Mouse (Mus musculus) embryo, embryonic 11 days (tissue): ENCODE data around the gene Skp2.

Experiments
- DNase-seq: peaks from one replicate; pipeline ENCODE4 v3.0.0-alpha.2; 2015

Skp2 gene

DNA sequence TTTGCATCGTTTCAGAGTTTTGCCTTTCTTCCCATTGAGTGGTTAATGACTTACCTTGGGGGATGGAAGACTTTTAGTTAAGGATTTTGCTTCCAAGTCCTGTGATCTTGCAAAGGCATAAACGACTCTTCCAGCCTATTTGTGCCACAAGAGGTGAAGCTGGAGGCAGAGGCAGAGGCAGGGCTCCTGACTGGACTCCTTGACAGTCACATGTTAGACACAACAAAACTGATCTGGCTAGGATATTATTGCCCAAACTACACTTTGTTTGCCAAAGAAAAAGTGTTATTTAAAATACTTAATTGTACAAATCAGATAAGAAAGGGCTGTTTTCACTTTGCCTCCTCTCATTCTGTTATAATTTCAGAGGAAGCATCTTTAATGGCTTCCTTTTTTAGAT, 81.1 kb downstream of the Skp2 start:
- no peak for DNase-seq

DNA sequence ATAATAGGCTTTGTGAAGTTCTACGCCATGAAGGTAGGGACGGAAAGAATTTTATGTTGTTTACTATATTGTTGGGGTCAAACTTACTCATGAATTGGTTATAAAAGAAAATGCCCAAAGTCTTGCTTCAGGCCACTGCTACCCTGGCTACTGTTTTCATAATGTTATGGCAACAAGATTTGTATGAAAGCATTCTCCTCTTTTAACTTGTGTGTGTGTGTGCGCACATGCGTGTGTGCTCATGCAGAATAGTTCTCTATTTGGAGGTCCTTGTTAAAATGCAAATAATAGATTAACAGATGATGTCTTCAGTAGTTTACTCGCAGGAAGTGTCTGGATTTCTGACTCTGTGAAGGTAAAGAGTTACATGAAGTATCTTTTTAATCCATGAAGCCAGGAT, 81.5 kb downstream of the Skp2 start:
- no peak for DNase-seq

DNA sequence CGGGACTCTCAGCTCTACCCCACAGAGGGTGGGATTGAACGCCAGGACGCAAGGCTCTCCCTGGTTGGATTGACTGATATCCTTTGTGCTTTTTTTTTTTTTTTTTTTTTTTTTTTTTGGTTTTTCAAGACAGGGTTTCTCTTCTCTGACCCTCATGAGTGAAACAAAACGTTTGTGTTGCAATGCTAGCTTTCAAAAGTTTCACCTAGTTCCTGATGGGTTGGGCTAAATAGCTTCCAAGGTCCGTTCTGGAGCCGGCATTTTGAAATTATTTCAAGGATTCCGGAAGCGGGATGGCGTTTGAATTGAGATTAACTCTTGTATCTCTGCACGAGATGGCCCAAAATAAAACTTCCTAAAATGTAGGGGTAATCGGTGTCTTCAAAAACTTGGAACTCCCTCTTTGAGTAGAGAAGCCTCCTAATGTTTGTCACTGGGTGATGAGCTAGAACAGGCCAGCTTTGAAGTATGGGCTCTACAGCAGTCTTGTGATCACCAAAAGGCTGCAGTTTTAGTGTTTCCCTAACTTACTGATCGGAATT, 82.1 kb downstream of the Skp2 start:
- DNase-seq = no peak

- DNase-seq = no peak
These were observed 82.6 kb downstream of the Skp2 start for GRCm38 (mm10) chr15:9072630-9073029.

DNA sequence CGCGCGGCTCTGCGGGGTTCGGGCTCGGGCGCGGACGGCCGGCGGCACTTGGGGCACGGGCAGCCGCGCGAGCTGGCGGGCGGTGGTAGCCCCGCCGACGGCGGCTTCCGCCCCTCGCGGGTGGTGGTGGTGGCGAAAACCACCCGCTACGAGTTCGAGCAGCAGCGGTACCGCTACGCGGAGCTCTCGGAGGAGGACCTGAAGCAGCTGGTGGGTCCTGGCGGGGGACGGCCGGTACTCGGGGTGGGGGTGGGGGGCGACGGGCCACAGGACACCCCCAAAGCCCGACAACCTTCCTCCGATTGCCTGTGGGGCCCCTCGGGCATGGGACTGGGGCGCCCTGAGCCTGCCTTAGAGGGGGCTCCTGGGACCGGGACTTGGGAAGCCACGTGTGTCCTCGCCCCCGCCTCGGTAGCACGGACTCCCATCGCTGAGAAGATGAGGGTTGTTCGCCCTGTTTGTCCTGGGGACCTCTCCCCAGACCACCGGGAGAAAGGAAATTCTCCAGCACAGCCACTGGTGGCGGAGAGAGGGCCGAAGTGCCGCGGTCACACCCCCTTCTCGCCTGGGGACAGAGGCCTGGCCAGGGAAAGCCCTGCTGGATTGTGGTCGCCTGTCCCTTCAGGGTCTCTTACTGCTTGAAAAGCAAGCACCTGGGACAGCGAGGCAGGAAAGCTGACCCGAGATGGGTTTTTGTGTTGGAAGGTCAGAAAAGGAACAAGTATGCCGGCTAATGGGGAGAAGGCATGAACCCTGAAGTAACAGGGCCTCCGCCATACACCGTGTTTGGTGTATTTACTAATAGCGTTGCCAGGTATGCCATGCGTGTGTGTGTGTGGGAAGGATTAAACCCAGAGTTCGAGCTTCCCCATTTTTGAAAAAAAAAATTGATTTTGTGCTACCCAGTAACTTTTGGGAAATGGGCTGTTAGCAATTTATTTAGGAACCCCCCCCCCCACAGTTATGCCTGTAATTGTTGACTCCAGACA, 83.4 kb downstream of the Skp2 start:
- DNase-seq = peak; percentile 66

DNA sequence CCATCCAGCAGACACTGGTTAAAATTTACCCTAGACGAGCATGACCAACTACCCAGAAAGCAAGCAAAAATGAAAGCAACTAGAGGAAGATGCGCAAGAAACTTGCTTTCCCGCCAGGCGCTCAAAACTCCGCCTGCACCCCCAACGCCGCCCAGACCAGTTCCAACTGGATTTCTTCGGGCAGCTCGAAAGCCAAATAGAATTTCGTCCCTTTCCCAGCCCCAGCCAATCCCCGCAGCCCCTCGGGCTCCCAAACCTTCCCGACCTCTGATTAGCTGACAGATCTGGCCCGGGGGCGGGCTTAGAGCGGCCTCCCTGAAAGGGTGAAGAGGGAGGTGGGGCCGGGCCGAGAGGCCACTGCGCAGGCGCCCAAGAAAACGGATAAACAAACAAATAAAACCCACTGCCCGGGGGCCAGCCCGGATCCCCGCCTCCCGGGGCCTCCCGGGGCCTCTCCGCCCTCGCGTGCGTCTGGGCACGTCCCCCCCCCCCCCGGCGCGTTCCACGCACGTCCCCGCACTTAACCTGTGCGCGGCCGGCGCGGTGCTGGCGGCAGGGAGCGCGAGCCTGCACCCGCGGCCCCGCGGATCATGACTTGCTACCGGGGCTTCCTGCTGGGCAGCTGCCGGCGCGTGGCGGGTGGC, 84.2 kb downstream of the Skp2 start, which contains the start of gene Nadk2:
Nadk2 (plus strand) TSS at position 349 of the 644 bp plus-strand sequence.
- DNase-seq = peak; percentile 99

- DNase-seq = no peak
These were observed 84.9 kb downstream of the Skp2 start for GRCm38 (mm10) chr15:9070353-9070752.

DNA sequence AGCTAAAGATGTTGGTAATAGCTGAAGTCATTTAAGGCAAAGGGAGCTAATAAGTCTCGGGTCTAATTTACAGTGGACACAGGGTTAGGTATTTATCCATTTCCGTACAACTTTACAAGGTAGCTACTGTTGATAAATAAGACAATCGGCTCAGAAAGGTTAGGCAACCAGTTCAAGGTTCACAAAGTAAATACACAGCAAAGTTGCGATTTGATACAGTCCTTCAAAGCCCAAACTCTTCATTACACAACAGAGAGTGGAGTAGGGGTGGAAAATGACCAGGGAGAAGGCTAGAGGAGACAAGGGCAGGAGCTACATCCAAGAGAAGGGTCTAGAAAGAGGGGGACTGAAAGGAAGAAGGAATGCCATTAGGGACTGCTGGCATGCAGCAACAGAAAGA, 86.3 kb downstream of the Skp2 start:
- no peak for DNase-seq
